Mouse (Mus musculus) cortical plate, adult 2 months (tissue): ENCODE measurements around the gene Wnt4. TPM values are rescaled to one million over a fixed set of nuclear protein-coding genes. Genes with fewer than 3 reads are reported as not detected.

Source experiments
- H3K27ac ChIP-seq: fragments of 200-500 bp; 2 replicates; pipeline ENCODE4 v1.5.1; 2012; ENCODE audit warnings: low read length, control low read depth, inconsistent platforms; ENCODE audit not compliant: insufficient read depth
- H3K4me1 ChIP-seq: fragments of 200-500 bp; 2 replicates; pipeline ENCODE4 v1.6.1; 2011; ENCODE audit warnings: low read length; ENCODE audit not compliant: control insufficient read depth, insufficient read depth
- H3K4me3 ChIP-seq: fragments of 200-500 bp; 2 replicates; pipeline ENCODE4 v1.5.1; 2011; ENCODE audit warnings: mild to moderate bottlenecking, low read length, control low read depth; ENCODE audit not compliant: insufficient read depth
- CTCF ChIP-seq: fragments of 200-500 bp; IDR thresholded peaks from 2 replicates; pipeline ENCODE4 v1.5.1; 2011; ENCODE audit warnings: mild to moderate bottlenecking, control low read depth, low read length; ENCODE audit not compliant: insufficient read depth; ENCODE audit errors: extremely low read depth
- POLR2A ChIP-seq: fragments of 200-500 bp; IDR thresholded peaks from 2 replicates; pipeline ENCODE4 v1.6.1; 2011; ENCODE audit warnings: mild to moderate bottlenecking, low read length, control low read depth; ENCODE audit not compliant: insufficient read depth; ENCODE audit errors: extremely low read depth
- polyA plus RNA-seq: library from polyadenylated mRNA; depleted of rRNA; stranded (reverse); fragments of >200 nt; gene quantifications from 2 replicates; pipeline ENCODE4 v1.2.3, GENCODE M21; 2012; rRNA removed

The Wnt4 gene
- polyA plus RNA-seq, 1 experiment, result 12.3 TPM

DNA sequence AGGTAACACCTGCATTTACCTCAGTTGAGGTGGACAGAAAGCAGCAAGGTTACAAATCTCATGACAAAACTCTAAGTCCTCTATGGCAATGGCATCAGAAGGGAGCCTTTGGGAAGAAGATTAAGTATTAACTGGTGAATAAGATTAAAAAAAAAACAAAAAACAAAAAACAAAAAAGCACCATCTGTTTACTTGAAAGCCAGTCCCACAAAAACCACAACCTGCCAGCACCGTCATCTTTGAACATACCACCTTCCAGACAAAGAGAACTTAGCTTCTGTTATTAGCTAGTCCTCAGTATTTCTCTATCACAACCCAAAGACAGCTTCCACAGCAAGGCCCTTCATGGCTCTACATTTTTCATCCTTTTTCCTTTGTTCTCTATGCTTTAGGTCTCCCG is 67.8 kb downstream of the Wnt4 start:
- TF ChIP-seq POLR2A (no peak), CTCF (no peak)
- H3K4me3 ChIP-seq, result no peak overlapping the region
- H3K27ac ChIP-seq, result no peak overlapping the region
- H3K4me1 ChIP-seq, result peaks cover 9% of the 10 kb centered on the region

DNA sequence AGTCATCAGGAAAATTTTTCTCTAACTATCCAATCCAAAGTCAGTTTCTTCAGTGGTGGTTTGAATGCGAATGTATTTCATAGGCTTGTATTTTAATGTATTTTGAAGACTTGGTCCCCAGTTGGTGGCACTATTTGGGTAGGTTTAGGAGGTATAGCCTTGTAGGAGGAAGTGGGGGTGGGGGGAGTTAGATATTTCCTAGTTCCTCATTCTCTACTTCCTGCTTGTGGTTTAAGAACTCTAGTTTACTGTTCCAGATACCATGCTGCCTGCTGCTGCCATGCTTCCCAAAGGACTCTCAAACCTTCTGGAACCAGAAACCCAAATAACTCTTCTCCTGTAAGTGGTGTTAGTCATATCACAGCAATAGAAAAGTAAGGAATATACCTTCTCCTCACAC is 68.5 kb downstream of the Wnt4 start:
- no peak for TF ChIP-seq CTCF
- no peak for TF ChIP-seq POLR2A
- no peak overlapping the region for H3K27ac ChIP-seq
- peaks cover 10% of the 10 kb centered on the region for H3K4me1 ChIP-seq
- no peak overlapping the region for H3K4me3 ChIP-seq

Other genes starting within 250 kb of the Wnt4 start
- 6.2 and 7.3 TPM in 2 replicates for gene Zbtb40, start 228.7 kb upstream of the Wnt4 start, polyA plus RNA-seq
- 383 and 397 TPM in 2 replicates for gene Cdc42, start 80.2 kb downstream of the Wnt4 start, polyA plus RNA-seq
- gene Cela3a, start 132.3 kb downstream of the Wnt4 start, polyA plus RNA-seq, result not detected in 2 replicates
- not detected in 2 replicates for gene Cela3b, start 153.1 kb downstream of the Wnt4 start, polyA plus RNA-seq
- gene 1700013G24Rik, start 175.8 kb downstream of the Wnt4 start, polyA plus RNA-seq, result not detected in 2 replicates
- gene Hspg2, start 191.3 kb downstream of the Wnt4 start, polyA plus RNA-seq, result 1.9 and 2.6 TPM in 2 replicates